Comparison of ENCODE assay signal across 24 mouse cellular contexts in the genomic region with DNA sequence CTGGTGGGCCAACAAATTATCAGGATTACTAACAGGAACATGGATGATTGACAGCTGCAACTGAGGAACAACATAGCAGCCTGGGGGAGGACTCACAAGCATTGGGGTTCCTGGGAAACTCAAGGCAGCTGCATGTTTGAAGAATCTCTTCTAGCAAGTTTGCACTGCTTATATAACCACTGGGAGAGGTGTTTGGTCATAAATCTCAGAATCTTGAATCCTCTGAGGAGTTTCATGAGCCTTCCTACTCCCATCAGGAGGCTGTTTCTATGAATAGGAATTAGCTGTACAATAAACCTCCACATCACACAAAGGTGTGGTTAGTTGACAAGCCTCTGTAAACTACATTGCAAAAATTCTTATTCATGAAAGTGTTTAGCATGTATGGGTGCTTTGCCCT. TPM values are rescaled to one million over a fixed set of nuclear protein-coding genes. Genes with fewer than 3 reads are reported as not detected.
"Had no signal": no experiment of that assay in that cellular context is flagged by ENCODE, and none has a peak within 500 bp of the region (broad histone marks: within the 10 kb centered on the region; RNA-seq: fewer than 3 reads in every experiment).

No protein-coding gene starts in this region.

- DNase-seq: lung, adult 18-20 months; lung, postnatal 14 days; lung, postnatal 36 days; right cerebral cortex, postnatal 14 days; thymus, adult 2 months; thymus, postnatal 25 days; thymus, postnatal 4 days had no signal

- H3K9me3 ChIP-seq: lung, embryonic 15.5 days; megakaryocyte, embryonic 14.5 days; midbrain, embryonic 13.5 days; midbrain, embryonic 15.5 days; neural tube, embryonic 12.5 days; stomach, embryonic 15.5 days had no signal

- H3K4me2 ChIP-seq: lung, embryonic 15.5 days; midbrain, embryonic 11.5 days; midbrain, embryonic 13.5 days; midbrain, embryonic 15.5 days; neural tube, embryonic 12.5 days; stomach, embryonic 15.5 days had no signal

- H3K9ac ChIP-seq: lung, embryonic 15.5 days; midbrain, embryonic 13.5 days; midbrain, embryonic 15.5 days; neural tube, embryonic 12.5 days; stomach, embryonic 15.5 days had no signal

- H3K4me1 ChIP-seq: lung, embryonic 15.5 days; midbrain, embryonic 13.5 days; midbrain, embryonic 15.5 days; neural tube, embryonic 12.5 days; stomach, embryonic 15.5 days had no signal

- ATAC-seq: lung, postnatal 0 days; midbrain, embryonic 13.5 days; midbrain, embryonic 15.5 days had no signal

- H3K4me3 ChIP-seq: lung, embryonic 15.5 days; megakaryocyte, embryonic 14.5 days; midbrain, embryonic 13.5 days; midbrain, embryonic 15.5 days; neural tube, embryonic 12.5 days; stomach, embryonic 15.5 days had no signal

- H3K27me3 ChIP-seq: lung, embryonic 15.5 days; megakaryocyte, embryonic 14.5 days; midbrain, embryonic 13.5 days; midbrain, embryonic 15.5 days; neural tube, embryonic 12.5 days; stomach, embryonic 15.5 days had no signal

- H3K27ac ChIP-seq: lung, embryonic 15.5 days; macrophage; midbrain, embryonic 13.5 days; midbrain, embryonic 15.5 days; neural tube, embryonic 12.5 days; stomach, embryonic 15.5 days had no signal

RNA-seq across cellular contexts. Expression of a gene that starts 3.0 kb away (rescaled TPM):
- total RNA-seq: midbrain, postnatal 0 days; monocyte, adult 5-6 weeks had no signal
- polyA plus RNA-seq: lung, embryonic 15.5 days; lung, postnatal 0 days; macrophage; midbrain, embryonic 11.5 days; midbrain, embryonic 13.5 days; midbrain, embryonic 15.5 days; midbrain, postnatal 0 days; neural tube, embryonic 12.5 days; neural tube, embryonic 14.5 days had no signal

RNA-seq across cellular contexts. Expression of a gene that starts 5.7 kb away (rescaled TPM):
- total RNA-seq: megakaryocyte progenitor cell, adult 5-6 weeks; midbrain, postnatal 0 days; monocyte, adult 5-6 weeks; neutrophil, adult 5-6 weeks had no signal
- polyA plus RNA-seq: lung, embryonic 15.5 days; lung, postnatal 0 days; macrophage; midbrain, embryonic 11.5 days; midbrain, embryonic 13.5 days; midbrain, embryonic 15.5 days; midbrain, postnatal 0 days; neural tube, embryonic 12.5 days; neural tube, embryonic 14.5 days; spleen, adult 2 months; stomach, embryonic 15.5 days; testis, adult 2 months; thymus, adult 2 months; urinary bladder, adult 2 months had no signal

RNA-seq across cellular contexts. Expression of a gene that starts 7.0 kb away (rescaled TPM):
- total RNA-seq: midbrain, postnatal 0 days; monocyte, adult 5-6 weeks; neutrophil, adult 5-6 weeks had no signal
- polyA plus RNA-seq: macrophage had no signal

RNA-seq across cellular contexts. Expression of a gene that starts 34.5 kb away (rescaled TPM):
- total RNA-seq: midbrain, postnatal 0 days; monocyte, adult 5-6 weeks; neutrophil, adult 5-6 weeks had no signal
- polyA plus RNA-seq: macrophage; spleen, adult 2 months; thymus, adult 2 months had no signal
